In the genomic region with DNA sequence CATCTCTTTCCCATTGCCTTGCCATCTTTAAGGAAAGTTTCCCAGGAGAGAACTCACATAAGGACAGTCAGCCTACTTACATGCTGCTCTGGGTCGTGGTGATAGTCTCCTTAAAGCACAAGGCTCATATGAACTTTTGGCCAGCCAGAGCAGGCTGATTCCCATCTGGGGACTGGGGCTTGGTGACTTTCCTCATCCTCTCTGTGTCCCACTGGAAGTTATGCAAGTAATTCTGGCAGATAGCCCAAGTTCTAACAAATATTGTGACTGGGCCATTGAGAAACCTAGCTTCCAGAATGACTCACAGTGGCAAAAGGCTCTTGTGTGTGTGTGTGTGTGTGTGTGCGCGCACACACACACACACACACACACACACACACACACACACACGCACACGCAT, we compare ENCODE assay signal across 13 mouse cellular contexts.
DNase-seq lines count a peak whose midpoint lies in the region; ATAC-seq and TF ChIP-seq lines count a peak whose summit lies in the region.
"Had no signal": no experiment of that assay in that cellular context is flagged by ENCODE, and none has a peak within 500 bp of the region (broad histone marks: within the 10 kb centered on the region; RNA-seq: fewer than 3 reads in every experiment).

No protein-coding gene starts in this region.

- H3K9ac ChIP-seq in lung, embryonic 14.5 days, result no peak overlapping the region
- H3K9ac ChIP-seq: liver, embryonic 13.5 days; midbrain, embryonic 13.5 days; neural tube, embryonic 13.5 days; stomach, embryonic 15.5 days had no signal

- WGBS in lung, embryonic 14.5 days, result 74% methylated on average over 5 of the region's 5 CpGs
- 56% methylated on average over 5 of the region's 5 CpGs for WGBS in lung, adult 2 months

- H3K4me3 ChIP-seq in gastrocnemius, adult 2 months, result no peak overlapping the region
- H3K4me3 ChIP-seq in lung, embryonic 14.5 days (ENCODE audit: low read depth, low read length), result no peak overlapping the region
- no peak overlapping the region for H3K4me3 ChIP-seq in lung, adult 2 months (replicated peaks; ENCODE audit: extremely low read depth, low read depth, low read length)
- H3K4me3 ChIP-seq: liver, embryonic 13.5 days; midbrain, embryonic 13.5 days; neural tube, embryonic 13.5 days; stomach, embryonic 15.5 days had no signal

- no peak overlapping the region for H3K27ac ChIP-seq in gastrocnemius, adult 2 months
- H3K27ac ChIP-seq in lung, embryonic 14.5 days (ENCODE audit: low read depth), result no peak overlapping the region
- H3K27ac ChIP-seq: liver, embryonic 13.5 days; neural tube, embryonic 13.5 days; stomach, embryonic 15.5 days had no signal

- TF ChIP-seq POLR2A in lung, adult 2 months (IDR thresholded peaks at IDR 0.05; ENCODE audit: borderline replicate concordance, extremely low read depth, low read depth, low read length), result no peak

- H3K36me3 ChIP-seq in lung, embryonic 14.5 days (ENCODE audit: insufficient read depth), result no peaks in the 10 kb centered on the region
- H3K36me3 ChIP-seq: liver, embryonic 13.5 days; midbrain, embryonic 13.5 days; neural tube, embryonic 13.5 days; stomach, embryonic 15.5 days had no signal

- intact Hi-C loops in gastrocnemius, adult 2 months (cut with DNase I), result no loop called here

- H3K4me1 ChIP-seq in lung, embryonic 14.5 days (ENCODE audit: insufficient read depth), result no peaks in the 10 kb centered on the region
- no peaks in the 10 kb centered on the region for H3K4me1 ChIP-seq in lung, adult 2 months (ENCODE audit: control insufficient read depth, insufficient read depth, low read length)
- H3K4me1 ChIP-seq: liver, embryonic 13.5 days; stomach, embryonic 15.5 days had no signal

- no peak for TF ChIP-seq CTCF in gastrocnemius, adult 2 months (IDR thresholded peaks at IDR 0.05)
- TF ChIP-seq CTCF in lung, embryonic 14.5 days (IDR thresholded peaks at IDR 0.05; ENCODE audit: low read depth), result no peak
- TF ChIP-seq CTCF in lung, adult 2 months (IDR thresholded peaks at IDR 0.05; ENCODE audit: insufficient read depth, low read length), result no peak

- no peaks in the 10 kb centered on the region for H3K9me3 ChIP-seq in lung, embryonic 14.5 days (ENCODE audit: low read depth, low read length)
- H3K9me3 ChIP-seq: liver, embryonic 13.5 days; midbrain, embryonic 13.5 days; neural tube, embryonic 13.5 days; stomach, embryonic 15.5 days had no signal

- H3K4me2 ChIP-seq in lung, embryonic 14.5 days, result no peak overlapping the region
- H3K4me2 ChIP-seq: liver, embryonic 13.5 days; midbrain, embryonic 13.5 days; neural tube, embryonic 13.5 days; stomach, embryonic 15.5 days had no signal

- peak; percentile 31 for DNase-seq in gastrocnemius, adult 2 months
- no peak for DNase-seq in gastrocnemius, postnatal 10 days
- peak; percentile 89 for DNase-seq in lung, embryonic 14.5 days
- DNase-seq in lung, adult 2 months, result no peak
- DNase-seq in lung, postnatal 36 days, result peak; percentile 35
- DNase-seq in spleen, adult 12 weeks (ENCODE audit: low spot score), result no peak
- DNase-seq: liver, embryonic 13.5 days; right cerebral cortex, postnatal 14 days had no signal

- ATAC-seq in lung, embryonic 14.5 days (ENCODE audit: insufficient read depth), result peak; percentile 49
- peak; percentile 20; the same call in 1 of the 2 replicates for ATAC-seq in granulocyte monocyte progenitor cell, adult 5-6 weeks (replicated peaks; ENCODE audit: poor library complexity, severe bottlenecking)
- ATAC-seq in megakaryocyte progenitor cell, adult 5-6 weeks (replicated peaks; ENCODE audit: poor library complexity), result no peak

- H3K27me3 ChIP-seq in lung, embryonic 14.5 days (ENCODE audit: insufficient read depth, low read length), result no peaks in the 10 kb centered on the region
- H3K27me3 ChIP-seq: liver, embryonic 13.5 days; midbrain, embryonic 13.5 days; neural tube, embryonic 13.5 days; stomach, embryonic 15.5 days had no signal

Comparison
In these comparisons a context has a peak if more than half of its experiments do, and no peak if none do; other contexts are left out.
1. DNase-seq: peak in gastrocnemius, adult 2 months (single experiment), lung, embryonic 14.5 days (single experiment) and lung, postnatal 36 days (single experiment); none in gastrocnemius, postnatal 10 days (single experiment), lung, adult 2 months (single experiment) and spleen, adult 12 weeks (single experiment).